Mouse (Mus musculus) splenic B cell, adult 2 months (primary cell): ENCODE results near the gene Smcp.

ENCODE experiments used
- DNase-seq: peaks from one replicate; pipeline ENCODE4 v3.0.0-alpha.2; 2011; ENCODE audit warnings: low read depth, low spot score
- H3K27me3 ChIP-seq: 2 replicates; pipeline ENCODE4 v1.6.1; 2012; ENCODE audit warnings: mild to moderate bottlenecking, low read length, moderate library complexity, mixed read lengths; ENCODE audit not compliant: control insufficient read depth, poor library complexity, insufficient read depth, severe bottlenecking
- H3K36me3 ChIP-seq: 2 replicates; pipeline ENCODE4 v1.6.1; 2012; ENCODE audit warnings: mild to moderate bottlenecking, low read length, moderate library complexity, mixed read lengths; ENCODE audit not compliant: control insufficient read depth, poor library complexity, insufficient read depth, severe bottlenecking

Gene Smcp

GRCm38 (mm10) chr3:92573449-92574041 lies 15.3 kb downstream of the Smcp start, which contains the start of gene Ivl:
Ivl (minus strand) TSS chr3:92573735.
- Histone ChIP-seq H3K36me3 (no peaks in the 10 kb centered on the region), H3K27me3 (no peaks in the 10 kb centered on the region)
- no peak for DNase-seq

DNA sequence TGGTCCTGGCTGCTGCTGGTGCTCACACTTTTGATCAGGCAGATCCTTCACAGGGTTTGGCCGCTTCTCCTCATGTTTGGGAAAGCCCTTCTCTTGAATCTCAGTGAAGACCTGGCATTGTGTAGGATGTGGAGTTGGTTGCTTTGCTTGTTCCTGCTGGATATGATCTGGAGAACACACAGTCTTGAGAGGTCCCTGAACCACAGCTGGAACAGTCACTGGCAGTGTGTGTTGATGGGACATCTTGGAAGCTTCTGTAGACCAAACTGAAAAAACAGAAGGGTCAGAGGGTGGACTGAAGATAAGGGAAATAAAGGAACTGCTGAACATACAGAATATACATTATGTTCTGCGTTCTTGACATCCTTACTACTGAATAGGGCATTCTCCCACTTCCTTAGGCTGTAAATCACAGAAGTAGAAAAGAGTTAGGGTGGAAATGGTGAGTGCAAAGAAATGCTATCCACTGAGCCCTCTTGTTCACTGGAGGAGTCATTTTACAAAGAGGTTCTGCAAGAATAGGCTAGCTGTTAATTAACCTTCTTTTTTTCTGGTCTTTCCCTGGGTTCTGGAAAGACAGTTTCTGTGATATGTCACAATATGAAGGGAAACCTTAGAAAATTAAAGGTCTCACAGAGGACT lies 16.2 kb downstream of the Smcp start:
- Histone ChIP-seq H3K36me3 (no peaks in the 10 kb centered on the region), H3K27me3 (no peaks in the 10 kb centered on the region)
- no peak for DNase-seq

- no peak for DNase-seq
- Histone ChIP-seq H3K36me3 (no peaks in the 10 kb centered on the region), H3K27me3 (no peaks in the 10 kb centered on the region)
Measured at GRCm38 (mm10) chr3:92568752-92569151, 20.0 kb downstream of the Smcp start.

GRCm38 (mm10) chr3:92565418-92565817 lies 23.4 kb downstream of the Smcp start:
- Histone ChIP-seq H3K27me3 (no peaks in the 10 kb centered on the region), H3K36me3 (no peaks in the 10 kb centered on the region)
- DNase-seq: no peak

GRCm38 (mm10) chr3:92534411-92534810 lies 54.4 kb downstream of the Smcp start, which contains the start of gene 2310046K23Rik:
2310046K23Rik (minus strand) TSS chr3:92534511.
- Histone ChIP-seq H3K36me3 (no peaks in the 10 kb centered on the region), H3K27me3 (no peaks in the 10 kb centered on the region)
- DNase-seq: no peak
